Mouse (Mus musculus): ENCODE data around the gene Cwc25.

DNA sequence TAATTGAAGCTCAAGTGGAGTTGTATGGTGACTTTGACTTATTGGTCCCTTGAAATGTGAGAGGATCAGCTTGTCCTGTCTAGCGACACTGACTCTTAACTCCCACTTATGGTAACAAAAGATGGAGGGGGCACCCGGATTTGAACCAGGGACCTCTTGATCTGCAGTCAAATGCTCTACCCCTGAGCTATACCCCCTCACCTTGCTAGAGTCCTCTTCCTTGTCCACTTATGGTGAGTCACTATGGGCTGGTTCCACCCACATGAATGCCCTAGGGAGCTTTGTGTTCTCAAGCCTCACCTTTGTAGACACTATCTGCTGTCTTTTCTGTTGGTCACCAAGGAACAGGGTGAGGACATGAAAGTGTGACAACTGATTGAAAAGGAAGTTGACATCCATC lies 3.3 kb upstream of the Cwc25 start:
- TF ChIP-seq POLR2A (IDR thresholded peaks at IDR 0.05; ENCODE audit: low read depth, low read length) (no peak), CTCF (IDR thresholded peaks at IDR 0.05; ENCODE audit: extremely low read depth, insufficient read depth, insufficient read length, insufficient replicate concordance) (no peak)
